Mouse (Mus musculus) CH12.LX (cell line): Measurements from ENCODE around the gene Gm21969. TPM values are rescaled to one million over a fixed set of nuclear protein-coding genes. Genes with fewer than 3 reads are reported as not detected.

Source experiments
- DNase-seq: peaks from one replicate; pipeline ENCODE4 v3.0.0-alpha.2; 2013; ENCODE audit errors: extremely low read depth
- H3K27ac ChIP-seq: 2 replicates; pipeline ENCODE4 v1.5.1; 2012; ENCODE audit warnings: low read depth, mild to moderate bottlenecking, control low read depth, moderate library complexity; ENCODE audit not compliant: insufficient read depth
- H3K27me3 ChIP-seq: replicated peaks from 2 replicates; pipeline ENCODE3; 2012; ENCODE audit warnings: inconsistent platforms
- H3K36me3 ChIP-seq, 2 experiments: replicated peaks in 1 of 2; 2 replicates each; pipeline versions ENCODE3 to v1.6.1; 2012; ENCODE audit warnings: inconsistent platforms in 1 of 2, low read length in 1 of 2, mild to moderate bottlenecking in 1 of 2, mixed read lengths in 1 of 2, moderate library complexity in 1 of 2; ENCODE audit not compliant: control insufficient read depth in 1 of 2, insufficient read depth in 1 of 2
- H3K4me1 ChIP-seq, 2 experiments: 2 replicates each; pipeline ENCODE4 v1.6.1; 2012; ENCODE audit warnings: inconsistent platforms in 1 of 2, moderate library complexity in 1 of 2; ENCODE audit not compliant: insufficient read depth in 2 of 2, control insufficient read depth in 1 of 2
- H3K4me2 ChIP-seq: 2 replicates; pipeline ENCODE4 v1.6.1; 2012; ENCODE audit warnings: low read depth, mild to moderate bottlenecking, control low read depth; ENCODE audit not compliant: poor library complexity, insufficient read depth, severe bottlenecking
- H3K4me3 ChIP-seq, 3 experiments: fragments of 150-350 bp in 1 of 3; sonication (generic) in 1 of 3; replicated peaks in 1 of 3; 2 replicates each; pipeline versions ENCODE3 to v1.5.1; 2011 to 2012; ENCODE audit warnings: low read depth in 2 of 3, low read length in 2 of 3, mild to moderate bottlenecking in 2 of 3, moderate library complexity in 2 of 3, control low read depth in 1 of 3, improper control_type of control experiment in 1 of 3, inconsistent platforms in 1 of 3, mixed read lengths in 1 of 3; ENCODE audit not compliant: poor library complexity in 1 of 3
- H3K79me2 ChIP-seq: replicated peaks from 2 replicates; pipeline ENCODE4 v1.6.1; 2012; ENCODE audit warnings: mild to moderate bottlenecking, moderate library complexity; ENCODE audit not compliant: control insufficient read depth, poor library complexity, insufficient read depth, severe bottlenecking; ENCODE audit errors: extremely low read depth
- H3K9ac ChIP-seq: 2 replicates; pipeline ENCODE4 v1.6.1; 2012; ENCODE audit warnings: low read depth, mild to moderate bottlenecking, control low read depth, moderate library complexity; ENCODE audit not compliant: insufficient read depth
- H3K9me3 ChIP-seq: replicated peaks from 2 replicates; pipeline ENCODE3; 2012; ENCODE audit warnings: low read length, inconsistent platforms, mixed read lengths
- BHLHE40 ChIP-seq: IDR thresholded peaks from 2 replicates; pipeline ENCODE4 v1.6.1; 2011; ENCODE audit warnings: mild to moderate bottlenecking, low read depth, low read length, improper control_type of control experiment
- CHD2 ChIP-seq: IDR thresholded peaks from 2 replicates; pipeline ENCODE4 v1.6.1; 2011; ENCODE audit warnings: low read length, improper control_type of control experiment
- E2F4 ChIP-seq: IDR thresholded peaks from 2 replicates; pipeline ENCODE4 v1.6.1; 2011; ENCODE audit warnings: low read depth, low read length, improper control_type of control experiment; ENCODE audit not compliant: insufficient replicate concordance
- ELF1 ChIP-seq: IDR thresholded peaks from 2 replicates; pipeline ENCODE4 v1.6.1; 2014; ENCODE audit warnings: low read depth, mild to moderate bottlenecking, inconsistent platforms, low read length, improper control_type of control experiment
- GABPA ChIP-seq: IDR thresholded peaks from 2 replicates; pipeline ENCODE4 v1.6.1; 2012; ENCODE audit warnings: low read depth, low read length, improper control_type of control experiment, inconsistent platforms; ENCODE audit not compliant: insufficient replicate concordance
- HCFC1 ChIP-seq: IDR thresholded peaks from 2 replicates; pipeline ENCODE4 v1.6.1; 2012; ENCODE audit warnings: low read depth, mild to moderate bottlenecking, inconsistent platforms, low read length, improper control_type of control experiment
- IRF4 ChIP-seq: IDR thresholded peaks from 2 replicates; pipeline ENCODE4 v1.6.1; 2014; ENCODE audit warnings: low read depth, mild to moderate bottlenecking, inconsistent platforms, low read length, improper control_type of control experiment
- JUN ChIP-seq: IDR thresholded peaks from 2 replicates; pipeline ENCODE4 v1.6.1; 2011; ENCODE audit warnings: low read depth, mild to moderate bottlenecking, low read length, improper control_type of control experiment, moderate library complexity; ENCODE audit not compliant: insufficient read depth
- KAT2A ChIP-seq: IDR thresholded peaks from 2 replicates; pipeline ENCODE4 v1.6.1; 2012; ENCODE audit warnings: low read length, improper control_type of control experiment, inconsistent platforms; ENCODE audit not compliant: insufficient replicate concordance
- MAFK ChIP-seq: IDR thresholded peaks from 2 replicates; pipeline ENCODE4 v1.6.1; 2011; ENCODE audit warnings: low read length, improper control_type of control experiment; ENCODE audit not compliant: insufficient replicate concordance
- MAX ChIP-seq: IDR thresholded peaks from 2 replicates; pipeline ENCODE4 v1.6.1; 2011; ENCODE audit warnings: low read length, improper control_type of control experiment
- MAZ ChIP-seq: IDR thresholded peaks from 2 replicates; pipeline ENCODE4 v1.6.1; 2012; ENCODE audit warnings: low read depth, mild to moderate bottlenecking, inconsistent platforms, low read length, improper control_type of control experiment, moderate library complexity
- NELFE ChIP-seq: IDR thresholded peaks from 2 replicates; pipeline ENCODE4 v1.6.1; 2011; ENCODE audit warnings: low read depth, low read length, improper control_type of control experiment
- PAX5 ChIP-seq: IDR thresholded peaks from 2 replicates; pipeline ENCODE4 v1.6.1; 2012; ENCODE audit warnings: low read length, inconsistent platforms, mixed read lengths
- SMC3 ChIP-seq: IDR thresholded peaks from 2 replicates; pipeline ENCODE4 v1.6.1; 2011; ENCODE audit warnings: low read depth, low read length, improper control_type of control experiment
- TBP ChIP-seq: conservative IDR thresholded peaks from 2 replicates; pipeline ENCODE4 v1.6.1; 2011; ENCODE audit warnings: low read depth, low read length, improper control_type of control experiment
- UBTF ChIP-seq: IDR thresholded peaks from 2 replicates; pipeline ENCODE4 v1.6.1; 2012; ENCODE audit warnings: low read depth, mild to moderate bottlenecking, inconsistent platforms, low read length, improper control_type of control experiment, moderate library complexity
- USF1 ChIP-seq: IDR thresholded peaks from 2 replicates; pipeline ENCODE4 v1.6.1; 2014; ENCODE audit warnings: low read depth, mild to moderate bottlenecking, inconsistent platforms, low read length, improper control_type of control experiment
- ZKSCAN1 ChIP-seq: IDR thresholded peaks from 2 replicates; pipeline ENCODE4 v1.6.1; 2012; ENCODE audit warnings: low read depth, inconsistent platforms, low read length, improper control_type of control experiment, borderline replicate concordance
- ZMIZ1 ChIP-seq: IDR thresholded peaks from 2 replicates; pipeline ENCODE4 v1.6.1; 2012; ENCODE audit warnings: low read depth, mild to moderate bottlenecking, inconsistent platforms, low read length, improper control_type of control experiment
- dilution Hi-C: fragments of 300-500 bp; cut with MboI; formaldehyde crosslinking; loops from 2 replicates; pipeline ENCODE4 v1.14.3; 2020; ENCODE audit warnings: low sequenced_read_pairs; ENCODE audit not compliant: extremely low pct_unique_long_range_greater_than_20kb, extremely low pct_ligation_motif_present
- in situ Hi-C: fragments of 300-500 bp; cut with MboI; formaldehyde crosslinking; loops from 3 replicates; pipeline ENCODE4 v1.14.3; 2019; ENCODE audit warnings: low sequenced_read_pairs, low pct_ligation_motif_present, low pct_unique_long_range_greater_than_20kb, mixed read lengths
- polyA plus RNA-seq: library from polyadenylated mRNA; unstranded; fragments of >175 nt; gene quantifications from 2 replicates; pipeline ENCODE4 v1.2.1, GENCODE M21; 2012; ENCODE audit warnings: low read depth; ENCODE audit not compliant: insufficient read length
- total RNA-seq, 2 experiments: library from RNA; depleted of rRNA; stranded (reverse); fragments of 300-350 nt in 1 of 2; fragments of >200 nt in 1 of 2; gene quantifications; 2 replicates each; pipeline ENCODE4 v1.2.3; 2012 to 2014

Gm21969 gene
- total and polyA plus RNA-seq, 3 experiments, result not detected

DNA sequence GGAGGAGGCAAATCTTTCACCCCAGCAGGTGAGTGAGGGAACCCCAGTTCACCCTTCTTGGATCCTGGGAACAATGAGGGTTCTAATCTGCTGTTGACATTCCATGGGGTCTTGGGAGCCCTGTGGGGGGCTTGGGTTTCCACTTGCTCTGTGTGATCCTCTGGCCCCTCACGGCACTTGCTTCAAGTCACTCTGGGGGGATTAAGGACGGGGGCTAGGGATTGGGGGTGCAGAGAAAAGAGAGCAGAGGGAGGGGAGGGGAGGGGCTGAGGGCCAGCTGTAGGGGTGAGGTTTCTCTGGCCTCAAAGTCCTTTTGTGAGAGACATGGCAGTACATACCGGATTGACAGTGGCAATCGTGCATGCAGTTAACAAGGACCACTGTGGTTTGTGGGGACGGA lies 90.3 kb downstream of the Gm21969 start:
- DNase-seq, result no peak
- dilution Hi-C loops, result no loop called here
- Histone ChIP-seq H3K36me3 (no peaks in the 10 kb centered on the region), H3K9me3 (no peaks in the 10 kb centered on the region), H3K4me3 (no peak overlapping the region), H3K9ac (no peak overlapping the region), H3K4me1 (no peaks in the 10 kb centered on the region), H3K27ac (no peak overlapping the region), H3K27me3 (peaks cover 71% of the 10 kb centered on the region), H3K79me2 (no peaks in the 10 kb centered on the region), H3K4me2 (no peak overlapping the region)
- in situ Hi-C loops, result no loop called here
- no peak for TF ChIP-seq MAZ
- TF ChIP-seq E2F4, result no peak
- TF ChIP-seq KAT2A, result no peak
- TF ChIP-seq CHD2, result no peak
- TF ChIP-seq TBP, result no peak

DNA sequence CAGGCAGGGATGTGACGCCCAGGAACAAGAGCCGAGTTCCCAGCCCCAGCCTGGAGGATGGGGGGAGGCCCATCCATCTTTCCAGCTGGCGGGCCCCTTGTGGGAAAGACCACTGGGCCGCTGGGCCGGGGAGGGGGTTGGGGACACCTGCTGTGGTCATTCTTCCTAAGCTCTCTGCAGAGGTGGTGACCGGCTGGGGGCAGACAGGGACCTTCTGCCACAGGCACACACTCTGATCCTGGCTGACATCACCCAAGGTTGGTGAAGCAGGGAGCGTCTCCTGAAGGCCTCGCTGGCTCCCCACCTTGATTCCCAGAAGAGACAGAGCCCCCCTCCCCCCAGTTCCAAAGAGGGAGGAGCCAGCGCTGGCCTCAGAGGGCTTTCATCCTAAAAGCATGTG lies 94.8 kb downstream of the Gm21969 start:
- Histone ChIP-seq H3K4me3 (no peak overlapping the region), H3K9ac (no peak overlapping the region), H3K4me1 (no peaks in the 10 kb centered on the region), H3K79me2 (no peaks in the 10 kb centered on the region), H3K4me2 (no peak overlapping the region), H3K36me3 (no peaks in the 10 kb centered on the region), H3K27ac (no peak overlapping the region), H3K9me3 (peaks cover 2% of the 10 kb centered on the region), H3K27me3 (peaks cover 60% of the 10 kb centered on the region)
- TF ChIP-seq TBP (no peak), GABPA (no peak), CHD2 (no peak), MAFK (no peak), UBTF (no peak)
- in situ Hi-C loops, result no loop called here
- dilution Hi-C loops, result no loop called here
- no peak for DNase-seq

DNA sequence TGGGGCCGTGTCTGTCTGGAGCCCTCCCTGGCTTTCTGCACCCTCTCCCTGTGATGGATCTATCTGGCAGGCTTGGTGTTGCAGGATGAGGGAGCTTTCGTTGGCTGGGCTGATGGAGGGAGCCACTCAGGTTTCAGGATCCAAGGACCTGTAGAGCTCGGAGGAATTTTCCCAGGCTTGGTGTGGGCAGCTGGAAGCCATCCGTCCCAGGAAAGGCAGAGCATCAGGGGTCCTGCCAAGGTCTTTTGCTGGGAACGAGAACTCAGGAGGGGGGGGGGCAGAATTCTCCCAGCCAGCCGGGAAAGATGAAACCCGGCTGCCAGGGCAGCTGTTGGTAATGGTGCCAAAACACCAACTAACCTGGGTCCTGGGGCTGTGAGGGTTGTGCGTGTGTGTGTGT lies 95.6 kb downstream of the Gm21969 start:
- H3K4me1 ChIP-seq, result no peaks in the 10 kb centered on the region
- dilution Hi-C loops (no loop called here), in situ Hi-C loops (no loop called here)
- H3K79me2 ChIP-seq, result no peaks in the 10 kb centered on the region
- H3K9me3 ChIP-seq, result peaks cover 2% of the 10 kb centered on the region
- H3K27me3 ChIP-seq, result peaks cover 53% of the 10 kb centered on the region
- H3K4me2 ChIP-seq, result no peak overlapping the region
- H3K36me3 ChIP-seq, result no peaks in the 10 kb centered on the region
- H3K4me3 ChIP-seq, result no peak overlapping the region
- DNase-seq, result no peak
- H3K9ac ChIP-seq, result no peak overlapping the region
- no peak overlapping the region for H3K27ac ChIP-seq
- TF ChIP-seq USF1 (no peak), MAZ (no peak), E2F4 (no peak), SMC3 (no peak), ELF1 (no peak), PAX5 (no peak), CHD2 (no peak), MAX (no peak), BHLHE40 (no peak), GABPA (no peak), ZKSCAN1 (no peak), IRF4 (no peak), TBP (no peak), ZMIZ1 (no peak), NELFE (no peak), JUN (no peak), HCFC1 (no peak)
